9 mouse cellular contexts compared by ENCODE assay signal in the genomic region with DNA sequence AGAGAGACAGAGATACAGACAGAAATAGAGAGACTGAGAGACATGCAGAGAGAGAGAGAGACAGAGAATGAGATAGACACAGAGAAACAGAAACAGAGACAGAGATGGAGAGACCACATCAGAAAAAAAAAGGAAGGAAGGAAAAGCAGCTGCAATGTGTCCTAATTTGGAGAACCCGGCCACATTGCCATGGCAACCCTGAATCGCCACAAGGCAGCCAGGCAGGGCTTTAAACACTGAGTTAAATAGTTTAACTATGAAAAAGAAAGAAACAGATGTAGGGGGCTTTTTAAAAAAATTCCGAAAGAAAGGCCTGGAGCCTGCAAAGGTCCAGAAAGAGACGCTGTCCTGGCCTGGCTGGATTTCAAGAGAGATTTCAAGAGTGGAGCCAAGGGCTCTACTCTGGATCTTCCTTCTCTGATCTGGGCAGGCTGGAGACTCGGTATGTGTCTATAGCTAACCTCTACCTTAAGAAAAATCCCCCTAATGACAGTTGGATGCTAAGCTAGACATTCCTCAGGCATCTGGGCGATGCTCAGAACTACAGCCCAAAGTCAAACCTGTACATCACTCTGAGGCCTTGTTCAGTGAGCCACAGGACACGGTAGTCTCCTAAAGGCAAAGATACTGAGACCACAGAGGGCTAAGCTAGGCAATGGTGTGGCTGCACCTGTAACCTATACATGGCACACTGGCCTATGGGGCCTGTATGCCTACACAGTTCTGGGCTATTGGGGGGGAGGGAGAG.
A peak's percentile ranks its signal among the peaks of the same experiment; 100 is the strongest.
DNase-seq lines count a peak whose midpoint lies in the region; ATAC-seq and TF ChIP-seq lines count a peak whose summit lies in the region.
"Had no signal": no experiment of that assay in that cellular context is flagged by ENCODE, and none has a peak within 500 bp of the region (broad histone marks: within the 10 kb centered on the region; RNA-seq: fewer than 3 reads in every experiment).

No protein-coding gene starts in this region.

- H3K4me3 ChIP-seq in intestine, embryonic 14.5 days (ENCODE audit: low read depth, low read length), result no peak overlapping the region
- no peak overlapping the region for H3K4me3 ChIP-seq in intestine, postnatal 0 days (ENCODE audit: low read depth, low read length)
- H3K4me3 ChIP-seq in limb, embryonic 15.5 days, result no peak overlapping the region
- no peak overlapping the region for H3K4me3 ChIP-seq in stomach, embryonic 15.5 days (replicated peaks)
- H3K4me3 ChIP-seq: embryonic facial prominence, embryonic 13.5 days had no signal

- TF ChIP-seq CTCF in intestine, postnatal 0 days (IDR thresholded peaks at IDR 0.05; ENCODE audit: low read depth), result no peak

- H3K27ac ChIP-seq in intestine, embryonic 14.5 days (ENCODE audit: low read depth), result peak overlapping the region; percentile 77
- H3K27ac ChIP-seq in intestine, postnatal 0 days (ENCODE audit: low read depth, low read length), result no peak overlapping the region
- 0 out of 2 replicates have a peak overlapping the region, but pooled peaks have one; percentile 27 for H3K27ac ChIP-seq in limb, embryonic 15.5 days
- peak overlapping the region; percentile 7; the same call in 1 of the 2 replicates for H3K27ac ChIP-seq in stomach, embryonic 15.5 days
- H3K27ac ChIP-seq: embryonic facial prominence, embryonic 13.5 days had no signal

- DNase-seq in intestine, embryonic 14.5 days (ENCODE audit: low spot score), result no peak
- DNase-seq in urinary bladder, postnatal 25 days (ENCODE audit: low spot score), result peak; percentile 9
- DNase-seq in urinary bladder, adult 18-20 months (ENCODE audit: low spot score in 2 of 2), result no peak
- DNase-seq in thymus, postnatal 0 days (ENCODE audit: low spot score), result no peak
- no peak for DNase-seq in cerebellum, adult 8-10 months

- H3K9ac ChIP-seq in intestine, embryonic 14.5 days (ENCODE audit: low read length), result no peak overlapping the region
- no peak overlapping the region for H3K9ac ChIP-seq in intestine, postnatal 0 days (ENCODE audit: low read depth, low read length)
- H3K9ac ChIP-seq in limb, embryonic 15.5 days, result no peak overlapping the region
- H3K9ac ChIP-seq in stomach, embryonic 15.5 days, result no peak overlapping the region
- H3K9ac ChIP-seq: embryonic facial prominence, embryonic 13.5 days had no signal

- H3K4me1 ChIP-seq in intestine, embryonic 14.5 days (replicated peaks; ENCODE audit: control insufficient read depth, insufficient read depth, low read length), result peaks cover 5% of the 10 kb centered on the region; the same call in 1 of the 2 replicates
- no peaks in the 10 kb centered on the region for H3K4me1 ChIP-seq in intestine, postnatal 0 days (replicated peaks; ENCODE audit: control insufficient read depth, insufficient read depth, low read length)
- peaks cover 7% of the 10 kb centered on the region; the same call in 1 of the 2 replicates for H3K4me1 ChIP-seq in limb, embryonic 15.5 days
- H3K4me1 ChIP-seq in stomach, embryonic 15.5 days, result no peaks in the 10 kb centered on the region; the same call in 1 of the 2 replicates

- ATAC-seq in intestine, embryonic 14.5 days (replicated peaks; ENCODE audit: low FRiP score, low TSS enrichment, low read depth), result peak; percentile 60; the same call in 1 of the 2 replicates
- ATAC-seq in intestine, postnatal 0 days, result no peak
- no peak for ATAC-seq in limb, embryonic 15.5 days (ENCODE audit: insufficient number of reproducible peaks, low FRiP score, low TSS enrichment, low read depth)
- ATAC-seq in stomach, embryonic 15.5 days (ENCODE audit: insufficient read depth, low FRiP score, low read depth), result peak; percentile 35; the same call in 1 of the 2 replicates

- H3K4me2 ChIP-seq in intestine, embryonic 14.5 days (ENCODE audit: low read length), result no peak overlapping the region
- H3K4me2 ChIP-seq in intestine, postnatal 0 days (replicated peaks; ENCODE audit: low read depth), result no peak overlapping the region
- no peak overlapping the region for H3K4me2 ChIP-seq in limb, embryonic 15.5 days
- no peak overlapping the region for H3K4me2 ChIP-seq in stomach, embryonic 15.5 days
- H3K4me2 ChIP-seq: embryonic facial prominence, embryonic 13.5 days had no signal

- WGBS in intestine, embryonic 14.5 days, result 31% methylated on average over 7 of the region's 7 CpGs
- 60% methylated on average over 7 of the region's 7 CpGs for WGBS in intestine, postnatal 0 days
- WGBS in limb, embryonic 15.5 days, result 29% methylated on average over 7 of the region's 7 CpGs
- 36% methylated on average over 7 of the region's 7 CpGs for WGBS in stomach, embryonic 15.5 days

- H3K9me3 ChIP-seq in intestine, embryonic 14.5 days (ENCODE audit: control insufficient read depth, low read length), result no peaks in the 10 kb centered on the region
- no peaks in the 10 kb centered on the region for H3K9me3 ChIP-seq in intestine, postnatal 0 days (ENCODE audit: control insufficient read depth)
- no peaks in the 10 kb centered on the region for H3K9me3 ChIP-seq in limb, embryonic 15.5 days
- H3K9me3 ChIP-seq in stomach, embryonic 15.5 days, result no peaks in the 10 kb centered on the region
- H3K9me3 ChIP-seq: embryonic facial prominence, embryonic 13.5 days had no signal

- H3K36me3 ChIP-seq in intestine, embryonic 14.5 days (ENCODE audit: control insufficient read depth, insufficient read depth, low read length), result no peaks in the 10 kb centered on the region
- H3K36me3 ChIP-seq in intestine, postnatal 0 days (ENCODE audit: control insufficient read depth, insufficient read depth), result no peaks in the 10 kb centered on the region
- no peaks in the 10 kb centered on the region for H3K36me3 ChIP-seq in limb, embryonic 15.5 days
- no peaks in the 10 kb centered on the region for H3K36me3 ChIP-seq in stomach, embryonic 15.5 days
- H3K36me3 ChIP-seq: embryonic facial prominence, embryonic 13.5 days had no signal

- no peaks in the 10 kb centered on the region for H3K27me3 ChIP-seq in intestine, embryonic 14.5 days (replicated peaks; ENCODE audit: control insufficient read depth, insufficient read depth, low read length)
- no peaks in the 10 kb centered on the region for H3K27me3 ChIP-seq in intestine, postnatal 0 days (replicated peaks; ENCODE audit: control insufficient read depth, insufficient read depth, low read length)
- H3K27me3 ChIP-seq in limb, embryonic 15.5 days, result no peaks in the 10 kb centered on the region
- no peaks in the 10 kb centered on the region for H3K27me3 ChIP-seq in stomach, embryonic 15.5 days (replicated peaks)
- H3K27me3 ChIP-seq: embryonic facial prominence, embryonic 13.5 days had no signal

Comparison
In these comparisons a context has a peak if more than half of its experiments do, and no peak if none do; other contexts are left out.
1. ATAC-seq: peak in intestine, embryonic 14.5 days (single experiment) and stomach, embryonic 15.5 days (single experiment); none in intestine, postnatal 0 days (single experiment) and limb, embryonic 15.5 days (single experiment).